Mouse (Mus musculus): Measurements from ENCODE around the gene Col5a1. TPM values are rescaled to one million over a fixed set of nuclear protein-coding genes. Genes with fewer than 3 reads are reported as not detected.
A peak's percentile ranks its signal among the peaks of the same experiment; 100 is the strongest.

The Col5a1 gene
- total RNA-seq, 2 experiments from 2014 or later, result 23.8 to 35.6 TPM

GRCm38 (mm10) chr2:28024416-28024815 is 138.2 kb downstream of the Col5a1 start:
- peak in 1 of 2 experiments; percentile 22 for DNase-seq (ENCODE audit: low spot score in 2 of 2)

GRCm38 (mm10) chr2:28025776-28026175 is 139.6 kb downstream of the Col5a1 start:
- DNase-seq (ENCODE audit: low spot score in 2 of 2), result no peak

DNA sequence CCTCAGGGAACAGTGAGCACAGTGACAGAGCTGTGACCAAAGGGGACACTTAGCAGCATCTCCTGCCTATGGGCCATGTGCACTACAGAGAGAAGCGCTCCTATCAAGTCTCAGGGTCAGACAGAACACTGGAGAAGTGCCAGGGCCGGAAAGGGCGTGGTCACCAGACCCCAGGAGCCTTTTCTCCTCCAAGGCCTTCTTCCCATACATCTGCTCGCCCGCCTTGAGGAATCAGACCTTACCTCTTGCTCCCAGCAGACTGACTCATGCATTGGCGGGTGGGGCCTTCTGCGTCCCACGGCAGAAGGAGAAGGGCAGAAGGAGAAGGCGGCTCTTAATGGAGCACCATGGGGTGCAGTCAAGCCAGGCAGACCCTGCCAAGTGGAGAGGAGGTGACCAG is 145.6 kb downstream of the Col5a1 start:
- DNase-seq (ENCODE audit: low spot score in 2 of 2), result no peak

DNA sequence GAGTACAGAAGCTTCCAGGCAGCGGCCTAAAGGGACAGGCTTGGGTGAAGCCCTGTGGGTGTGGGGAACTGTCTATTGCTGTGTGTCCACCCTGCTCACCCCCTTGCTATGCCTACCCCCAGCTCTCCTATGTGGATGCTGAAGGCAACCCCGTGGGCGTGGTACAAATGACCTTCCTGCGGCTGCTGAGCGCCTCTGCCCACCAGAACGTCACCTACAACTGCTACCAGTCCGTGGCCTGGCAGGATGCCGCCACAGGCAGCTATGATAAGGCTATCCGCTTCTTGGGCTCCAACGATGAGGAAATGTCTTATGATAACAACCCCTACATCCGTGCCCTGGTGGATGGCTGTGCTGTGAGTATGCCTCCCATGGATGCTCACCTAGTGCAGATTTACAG is 146.2 kb downstream of the Col5a1 start:
- no peak for DNase-seq (ENCODE audit: low spot score in 2 of 2)

DNA sequence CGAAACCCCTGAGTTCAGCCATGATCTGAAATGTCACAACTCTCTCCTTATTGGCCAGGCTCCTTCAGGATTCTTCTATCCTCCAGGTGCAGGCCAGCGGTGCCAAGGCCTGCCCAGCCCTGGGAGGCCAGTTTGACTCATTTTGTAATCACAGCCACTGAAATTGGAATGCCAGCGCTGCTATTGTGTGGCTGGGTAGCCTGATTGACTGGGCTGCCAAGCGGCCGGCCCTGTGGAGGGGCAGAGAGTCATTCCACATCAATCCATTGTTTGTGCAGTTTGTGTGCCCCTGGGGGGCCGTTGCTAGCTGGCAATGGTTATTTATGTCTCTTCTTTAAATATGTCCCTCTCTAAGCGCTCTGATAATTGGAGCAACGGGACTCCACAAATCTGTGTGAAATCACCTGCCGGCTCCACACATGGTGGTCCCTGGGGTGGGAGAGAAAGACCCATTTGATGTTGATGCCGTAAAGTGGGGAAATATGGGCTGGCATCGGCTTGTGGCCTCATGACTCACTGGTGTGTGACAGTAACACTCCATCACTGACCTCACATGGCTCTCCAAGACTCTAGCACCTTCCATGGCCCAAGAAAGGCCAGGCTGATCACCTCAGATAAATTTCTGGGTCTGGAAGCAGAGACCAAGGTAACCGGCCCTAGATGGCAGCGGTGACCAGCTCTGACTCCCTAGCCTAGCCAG is 147.9 kb downstream of the Col5a1 start:
- DNase-seq (ENCODE audit: low spot score in 2 of 2), result peak; percentile 16 to 17

DNA sequence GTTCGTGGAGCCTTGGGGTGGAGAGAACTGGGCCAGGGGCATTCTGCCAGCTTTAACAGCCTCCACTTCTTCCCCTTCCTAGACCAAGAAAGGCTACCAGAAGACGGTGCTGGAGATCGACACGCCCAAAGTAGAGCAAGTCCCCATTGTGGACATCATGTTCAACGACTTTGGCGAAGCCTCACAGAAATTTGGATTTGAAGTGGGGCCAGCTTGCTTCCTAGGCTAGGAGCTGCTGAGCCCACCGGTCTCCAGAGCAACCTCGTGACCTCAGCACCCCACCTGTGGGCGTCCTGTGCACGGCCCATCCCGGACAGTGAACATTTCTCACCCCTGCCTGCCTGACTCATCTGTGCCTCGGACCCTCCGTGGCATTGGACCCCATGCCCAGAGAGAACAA is 150.6 kb downstream of the Col5a1 start:
- DNase-seq (ENCODE audit: low spot score in 2 of 2), result no peak

- no peak for DNase-seq (ENCODE audit: low spot score in 2 of 2)
These were observed 151.5 kb downstream of the Col5a1 start for GRCm38 (mm10) chr2:28037505-28038390.

DNA sequence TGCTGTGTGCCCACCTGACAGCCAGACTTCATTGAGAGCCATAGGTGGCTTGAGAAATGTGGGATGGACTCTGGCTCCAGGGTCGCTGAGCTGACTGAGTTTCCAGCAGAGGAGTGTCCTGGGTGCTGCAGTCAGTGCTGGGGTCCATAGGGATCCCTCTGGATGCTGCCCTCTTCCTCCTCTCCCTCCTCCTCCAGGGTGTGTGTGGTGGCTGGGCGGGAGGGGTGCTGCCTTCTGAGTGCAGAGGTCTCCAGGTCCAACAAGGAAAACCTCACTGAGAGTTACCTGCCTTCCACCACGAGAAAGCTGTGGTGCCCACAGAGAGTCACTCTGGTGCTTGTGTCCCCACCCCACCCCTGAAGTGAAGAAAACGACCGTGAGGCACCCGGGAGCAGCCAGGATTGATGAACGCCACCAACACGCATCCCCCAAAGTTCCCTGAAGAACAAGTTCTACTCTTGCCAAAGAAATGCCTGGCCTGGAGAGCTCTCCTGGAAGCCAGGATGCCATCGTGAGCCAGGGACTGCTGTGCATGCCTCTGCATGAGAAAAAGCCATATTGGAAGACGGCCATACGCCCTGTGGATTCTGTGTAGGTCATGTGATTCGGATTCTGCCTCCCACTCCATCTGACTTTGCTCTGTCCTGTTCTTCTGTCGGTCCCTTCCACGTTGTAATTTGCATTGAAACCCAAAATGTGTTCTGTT is 152.3 kb downstream of the Col5a1 start:
- DNase-seq (ENCODE audit: low spot score in 2 of 2), result no peak

DNA sequence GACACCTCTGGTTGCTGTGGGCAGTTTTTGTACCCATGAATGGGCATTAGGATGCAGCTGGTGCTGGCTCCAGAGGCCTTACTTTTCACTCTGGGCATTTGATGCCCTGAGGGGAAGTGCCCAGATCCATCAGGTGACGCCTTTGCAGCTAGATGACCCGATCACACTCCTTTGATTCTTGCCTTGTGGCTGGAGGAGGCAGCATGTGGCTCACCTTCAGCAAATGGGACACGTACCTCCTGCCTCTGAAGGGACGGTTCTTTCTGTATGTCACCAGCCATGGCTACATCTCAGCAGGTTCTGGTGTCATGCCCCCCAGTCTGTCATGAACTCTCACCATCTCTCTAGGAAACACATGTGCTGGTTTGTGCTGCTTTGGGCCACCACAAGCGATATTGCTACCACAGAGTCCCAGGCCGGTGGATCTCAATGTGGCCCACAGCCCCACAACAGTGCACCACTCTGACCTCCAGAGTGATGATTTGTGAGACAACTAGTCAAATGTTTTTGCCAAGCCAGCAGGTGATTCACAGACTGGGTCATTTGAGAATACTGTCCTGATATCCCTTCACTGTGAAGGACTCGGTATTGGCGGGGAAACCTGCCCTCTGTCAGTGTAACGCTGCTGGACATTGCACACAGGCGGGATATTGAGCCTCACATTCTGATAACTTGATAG is 153.6 kb downstream of the Col5a1 start:
- DNase-seq (ENCODE audit: low spot score in 2 of 2), result no peak

DNA sequence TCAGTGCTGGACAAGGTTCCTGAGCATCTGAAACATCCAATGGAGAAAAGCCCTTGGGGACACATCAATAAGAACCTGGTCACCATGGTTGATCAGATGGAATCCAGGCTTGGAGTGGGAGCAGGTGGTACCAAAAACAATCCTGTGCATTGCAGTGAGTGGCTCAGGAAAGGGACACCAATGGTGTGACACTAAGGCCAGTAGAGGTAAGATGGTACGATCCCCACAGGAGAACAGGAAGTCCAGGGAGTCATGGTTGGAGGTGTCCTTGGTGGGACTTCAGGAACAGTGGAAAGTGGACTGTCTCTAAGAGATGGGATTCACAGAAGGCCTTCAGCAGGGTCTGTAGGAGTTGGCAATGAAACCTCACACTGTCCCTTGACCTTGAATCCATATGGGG is 154.2 kb downstream of the Col5a1 start:
- no peak for DNase-seq (ENCODE audit: low spot score in 2 of 2)

DNA sequence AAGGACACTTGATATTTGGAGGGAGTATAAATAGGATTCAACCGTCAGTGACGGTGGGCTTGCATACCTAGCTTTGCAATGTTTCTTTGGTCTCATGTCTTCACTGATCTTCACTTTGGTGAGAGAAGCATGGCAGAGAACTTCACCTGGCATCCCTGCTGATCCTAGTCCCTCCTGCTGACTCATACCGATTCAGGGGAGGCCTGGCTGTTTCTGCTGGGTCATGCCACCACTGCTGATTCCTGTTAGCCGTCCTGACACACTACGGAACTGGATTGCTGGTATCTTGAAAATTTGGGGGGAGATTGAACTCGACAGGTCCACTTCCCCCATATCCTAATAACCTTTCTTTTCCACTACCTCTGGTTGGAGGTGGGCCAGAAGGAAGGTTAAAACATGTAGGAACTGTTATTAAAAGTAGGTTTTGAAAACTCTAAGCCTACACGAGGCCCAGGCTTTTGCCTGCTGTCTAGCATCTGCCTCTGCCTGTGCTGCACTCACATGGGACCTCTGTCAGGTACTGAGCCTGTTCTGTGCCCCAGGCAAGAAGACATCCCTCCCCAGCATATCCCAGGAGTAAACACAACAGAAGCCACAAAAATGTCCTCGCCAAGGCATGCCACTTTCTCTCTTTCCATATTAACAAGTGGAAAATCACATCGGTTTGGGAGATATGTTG is 158.8 kb downstream of the Col5a1 start:
- DNase-seq (ENCODE audit: low spot score in 2 of 2), result no peak

DNA sequence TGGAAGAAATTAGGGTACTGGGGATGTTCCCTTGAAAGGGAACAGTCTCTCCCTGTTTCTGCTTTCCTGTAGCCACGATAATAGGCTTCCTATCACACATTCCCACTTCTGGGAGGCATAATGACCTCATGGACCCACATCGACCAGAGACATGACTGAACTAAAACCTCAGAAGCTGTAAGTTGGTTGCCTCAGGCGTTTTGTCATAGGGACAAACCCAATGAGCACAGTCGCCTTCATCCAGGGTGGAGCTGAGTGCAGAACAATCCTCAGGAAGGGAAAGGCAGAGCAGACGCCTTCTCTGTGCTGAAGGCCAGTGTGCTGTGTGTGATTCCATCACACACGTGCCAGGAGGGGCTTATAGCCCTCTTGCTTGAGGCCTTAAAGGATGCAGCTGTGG is 160.1 kb downstream of the Col5a1 start:
- DNase-seq (ENCODE audit: low spot score in 2 of 2), result no peak

DNA sequence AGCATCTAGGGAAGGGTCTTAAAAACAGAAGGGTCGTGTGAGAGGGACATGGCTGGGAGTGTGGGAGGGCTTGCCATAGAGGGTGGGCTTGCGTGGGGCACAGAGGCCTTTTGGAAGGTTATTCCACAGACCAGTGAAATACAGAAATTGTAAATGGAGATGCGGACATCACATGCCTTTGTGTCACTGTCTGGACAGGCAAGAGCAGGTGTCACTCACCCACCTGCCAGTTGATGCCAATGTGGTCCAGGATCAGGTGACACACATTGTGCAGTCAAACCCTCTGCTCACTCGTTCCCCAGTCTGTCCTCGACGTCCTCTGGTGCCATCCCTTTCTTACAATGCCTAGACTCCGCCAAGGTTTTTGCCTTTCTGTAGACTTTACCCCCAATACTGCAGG is 160.9 kb downstream of the Col5a1 start:
- no peak for DNase-seq (ENCODE audit: low spot score in 2 of 2)

GRCm38 (mm10) chr2:28059922-28060321 is 173.7 kb downstream of the Col5a1 start:
- no peak for DNase-seq (ENCODE audit: low spot score in 2 of 2)

DNA sequence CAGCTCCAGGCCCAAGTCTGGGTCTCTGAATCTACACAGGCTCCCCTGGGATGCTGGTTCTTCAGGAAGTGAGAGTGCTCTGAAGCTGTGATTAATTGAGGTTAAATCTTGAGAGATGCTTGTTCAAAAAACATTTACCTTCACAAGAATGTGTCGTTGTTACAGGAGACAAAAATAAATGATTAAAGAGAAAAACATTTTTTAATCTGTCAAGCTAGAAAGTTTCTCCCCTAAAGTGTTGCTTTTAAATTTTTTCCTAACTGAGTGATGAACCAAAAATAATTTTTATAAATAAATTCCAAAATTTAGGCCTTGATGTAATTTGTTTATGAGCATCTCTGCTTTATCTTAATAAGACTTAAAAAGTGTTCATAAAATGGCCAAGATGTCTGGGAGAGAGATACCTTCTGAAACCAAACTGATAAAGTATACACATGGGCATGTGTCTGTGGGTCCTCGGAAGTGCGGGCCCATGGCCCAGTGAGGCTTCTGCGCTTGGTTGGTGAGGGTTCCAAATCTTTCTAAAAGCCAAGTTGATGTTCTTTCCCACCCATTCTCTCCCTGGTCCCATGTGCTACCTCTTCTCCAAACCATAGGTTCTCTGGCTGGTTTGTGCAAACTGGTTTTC is 177.6 kb downstream of the Col5a1 start:
- no peak for DNase-seq (ENCODE audit: low spot score in 2 of 2)

- no peak for DNase-seq (ENCODE audit: low spot score in 2 of 2)
These were observed 178.3 kb downstream of the Col5a1 start for GRCm38 (mm10) chr2:28064339-28065080.

DNA sequence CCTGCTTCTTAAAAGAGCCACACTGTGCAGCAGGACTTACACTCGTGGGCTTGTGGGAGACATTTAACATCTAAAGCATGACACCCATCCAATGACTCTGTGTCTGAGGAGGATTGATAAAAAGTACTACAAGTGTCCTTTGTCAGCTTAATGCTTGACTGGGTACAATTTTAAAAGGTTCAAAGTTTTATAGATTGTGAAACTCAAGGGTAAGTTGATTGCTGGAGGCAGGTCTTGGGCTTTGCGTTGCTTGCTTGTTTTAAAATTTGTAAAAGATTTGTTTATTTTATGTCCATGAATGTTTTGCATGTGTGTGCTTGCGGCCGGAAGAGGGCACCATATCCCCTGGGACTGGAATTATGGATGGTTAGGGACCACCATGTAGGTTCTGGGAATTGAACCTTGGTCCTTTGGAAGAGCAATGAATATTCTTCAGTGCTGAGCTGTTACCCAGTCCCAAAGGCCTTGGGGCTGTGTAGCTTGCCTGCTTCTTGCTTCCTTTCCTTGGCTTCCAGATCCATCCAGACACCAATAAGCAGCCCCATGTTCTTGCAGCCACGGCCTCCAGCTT is 178.9 kb downstream of the Col5a1 start:
- no peak for DNase-seq (ENCODE audit: low spot score in 2 of 2)

- DNase-seq (ENCODE audit: low spot score in 2 of 2), result no peak
These were observed 180.5 kb downstream of the Col5a1 start for GRCm38 (mm10) chr2:28066686-28067085.

- DNase-seq (ENCODE audit: low spot score in 2 of 2), result no peak
These were observed 180.9 kb downstream of the Col5a1 start for GRCm38 (mm10) chr2:28067175-28067574.

All from adrenal gland, adult 18-20 months (tissue).